Mouse (Mus musculus) G1E (cell line): ENCODE results near the gene Ptprg. TPM values are rescaled to one million over a fixed set of nuclear protein-coding genes. Genes with fewer than 3 reads are reported as not detected.

ENCODE experiments used
- ATAC-seq: 2 replicates; pipeline ENCODE4 v1.8.0; 2016; ENCODE audit warnings: mild to moderate bottlenecking; ENCODE audit not compliant: insufficient number of reproducible peaks, poor library complexity, low FRiP score, severe bottlenecking; ENCODE audit errors: extremely low read depth
- DNase-seq: peaks from one replicate; pipeline ENCODE4 v3.0.0; 2012; ENCODE audit warnings: low spot score
- H3K27me3 ChIP-seq: 2 replicates; pipeline ENCODE4 v1.6.1; 2012; ENCODE audit warnings: mild to moderate bottlenecking, low read length, inconsistent platforms; ENCODE audit not compliant: insufficient read depth
- H3K36me3 ChIP-seq: replicated peaks from 2 replicates; pipeline ENCODE3; 2012; ENCODE audit warnings: mild to moderate bottlenecking, inconsistent platforms
- H3K4me1 ChIP-seq: 2 replicates; pipeline ENCODE4 v1.6.1; 2012; ENCODE audit warnings: low read depth, low read length, inconsistent platforms, mixed read lengths; ENCODE audit not compliant: insufficient read depth
- H3K4me3 ChIP-seq: 2 replicates; pipeline ENCODE4 v1.5.1; 2012; ENCODE audit warnings: low read depth, mild to moderate bottlenecking, inconsistent platforms, low read length, moderate library complexity, mixed read lengths
- H3K9me3 ChIP-seq: replicated peaks from 2 replicates; pipeline ENCODE4 v1.6.1; 2012; ENCODE audit warnings: inconsistent platforms
- CTCF ChIP-seq: IDR thresholded peaks from 2 replicates; pipeline ENCODE4 v1.5.1; 2012; ENCODE audit warnings: low read depth, low read length, inconsistent platforms, mixed read lengths
- GATA1 ChIP-seq: IDR thresholded peaks from 2 replicates; pipeline ENCODE4 v1.6.1; 2012; ENCODE audit warnings: borderline replicate concordance, low read length, inconsistent platforms, mixed read lengths
- GATA2 ChIP-seq: IDR thresholded peaks from 2 replicates; pipeline ENCODE4 v1.6.1; 2012; ENCODE audit warnings: low read depth, low read length, inconsistent platforms, borderline replicate concordance
- POLR2AphosphoS5 ChIP-seq: IDR thresholded peaks from 2 replicates; pipeline ENCODE4 v1.6.1; 2012; ENCODE audit warnings: low read depth, low read length, inconsistent platforms; ENCODE audit not compliant: insufficient replicate concordance
- TAL1 ChIP-seq: conservative IDR thresholded peaks from 2 replicates; pipeline ENCODE4 v1.6.1; 2012; ENCODE audit warnings: low read depth, low read length, inconsistent platforms, mixed read lengths
- polyA plus RNA-seq: library from polyadenylated mRNA; stranded (reverse); fragments of >175 nt; gene quantifications from 2 replicates; pipeline ENCODE4 v1.2.3, GENCODE M21; 2012
- total RNA-seq, 2 experiments: library from RNA; stranded (forward) in 1 of 2; stranded (reverse) in 1 of 2; fragments of 200-1000 nt in 1 of 2; fragments of >200 nt in 1 of 2; fragmentation: Nextera tagmentation in 1 of 2; gene quantifications; 2 replicates each; pipeline ENCODE4 v1.2.3; 2014 to 2017

Ptprg gene
- total and polyA plus RNA-seq, 3 experiments: 0.05 TPM; not detected in 2

GRCm38 (mm10) chr14:11866416-11866815, 313.1 kb downstream of the Ptprg start:
- H3K4me1 ChIP-seq: no peaks in the 10 kb centered on the region
- peaks cover 14% of the 10 kb centered on the region; the same call in 1 of the 2 replicates for H3K9me3 ChIP-seq
- TF ChIP-seq POLR2AphosphoS5 (no peak), GATA2 (no peak), GATA1 (no peak), CTCF (no peak), TAL1 (no peak)
- no peak overlapping the region for H3K4me3 ChIP-seq
- ATAC-seq: no peak
- no peaks in the 10 kb centered on the region for H3K36me3 ChIP-seq
- no peaks in the 10 kb centered on the region for H3K27me3 ChIP-seq
- DNase-seq: no peak

- Histone ChIP-seq H3K36me3 (no peaks in the 10 kb centered on the region), H3K4me3 (no peak overlapping the region), H3K9me3 (peaks cover 8% of the 10 kb centered on the region; the same call in 1 of the 2 replicates), H3K27me3 (no peaks in the 10 kb centered on the region), H3K4me1 (no peaks in the 10 kb centered on the region)
- ATAC-seq (no peak), DNase-seq (no peak)
- TF ChIP-seq GATA1 (no peak), POLR2AphosphoS5 (no peak), TAL1 (no peak), GATA2 (no peak), CTCF (no peak)
Measured at GRCm38 (mm10) chr14:11868636-11869035, 315.3 kb downstream of the Ptprg start.

GRCm38 (mm10) chr14:11871752-11872344, 318.5 kb downstream of the Ptprg start:
- TF ChIP-seq CTCF (no peak), POLR2AphosphoS5 (no peak), GATA2 (no peak), GATA1 (no peak), TAL1 (no peak)
- Histone ChIP-seq H3K4me1 (no peaks in the 10 kb centered on the region), H3K27me3 (no peaks in the 10 kb centered on the region), H3K9me3 (peaks cover 5% of the 10 kb centered on the region), H3K36me3 (no peaks in the 10 kb centered on the region), H3K4me3 (no peak overlapping the region)
- DNase-seq (no peak), ATAC-seq (no peak)

GRCm38 (mm10) chr14:11874266-11874665, 320.9 kb downstream of the Ptprg start:
- no peaks in the 10 kb centered on the region; the same call in 1 of the 2 replicates for H3K9me3 ChIP-seq
- no peaks in the 10 kb centered on the region for H3K27me3 ChIP-seq
- H3K36me3 ChIP-seq: no peaks in the 10 kb centered on the region
- DNase-seq (no peak), ATAC-seq (no peak)
- no peaks in the 10 kb centered on the region for H3K4me1 ChIP-seq
- H3K4me3 ChIP-seq: no peak overlapping the region
- no peak for TF ChIP-seq GATA1
- no peak for TF ChIP-seq POLR2AphosphoS5
- no peak for TF ChIP-seq CTCF
- no peak for TF ChIP-seq TAL1
- TF ChIP-seq GATA2: no peak

- Histone ChIP-seq H3K4me1 (no peaks in the 10 kb centered on the region), H3K4me3 (no peak overlapping the region), H3K9me3 (no peaks in the 10 kb centered on the region; the same call in 1 of the 2 replicates), H3K36me3 (no peaks in the 10 kb centered on the region), H3K27me3 (no peaks in the 10 kb centered on the region)
- no peak for TF ChIP-seq POLR2AphosphoS5
- TF ChIP-seq GATA1: no peak
- no peak for TF ChIP-seq TAL1
- TF ChIP-seq CTCF: no peak
- TF ChIP-seq GATA2: no peak
- no peak for DNase-seq
- ATAC-seq: no peak
Measured at GRCm38 (mm10) chr14:11874960-11875889, 321.9 kb downstream of the Ptprg start.

GRCm38 (mm10) chr14:11881082-11881481, 327.8 kb downstream of the Ptprg start:
- DNase-seq (no peak), ATAC-seq (no peak)
- Histone ChIP-seq H3K4me1 (no peaks in the 10 kb centered on the region), H3K4me3 (no peak overlapping the region), H3K36me3 (no peaks in the 10 kb centered on the region), H3K27me3 (no peaks in the 10 kb centered on the region), H3K9me3 (no peaks in the 10 kb centered on the region; the same call in 1 of the 2 replicates)
- no peak for TF ChIP-seq TAL1
- TF ChIP-seq GATA1: no peak
- TF ChIP-seq POLR2AphosphoS5: no peak
- no peak for TF ChIP-seq GATA2
- TF ChIP-seq CTCF: no peak
